Mouse (Mus musculus) heart, embryonic 14.5 days (tissue): Measurements from ENCODE around the gene Rbks. TPM values are rescaled to one million over a fixed set of nuclear protein-coding genes. Genes with fewer than 3 reads are reported as not detected.

Experiments
- ATAC-seq: fragments of 200-750 bp; cut with Nextera tagmentation; 2 replicates; pipeline ENCODE4 v1.8.0; 2017; ENCODE audit warnings: low read depth, moderate TSS enrichment; ENCODE audit not compliant: insufficient number of reproducible peaks, insufficient read depth, low FRiP score
- H3K27ac ChIP-seq, 2 experiments: fragments of 200-500 bp in 1 of 2; fragments of 300-500 bp in 1 of 2; sonication (generic) in 1 of 2; replicated peaks in 1 of 2; 2 replicates each; pipeline ENCODE4 v1.5.1; 2012 to 2014; ENCODE audit warnings: low read depth in 2 of 2, low read length in 2 of 2, control low read depth in 1 of 2, mild to moderate bottlenecking in 1 of 2, mixed read lengths in 1 of 2; ENCODE audit not compliant: control insufficient read depth in 1 of 2, insufficient read depth in 1 of 2
- H3K27me3 ChIP-seq: fragments of 300-500 bp; sonication (generic); 2 replicates; pipeline ENCODE4 v1.6.1; 2014; ENCODE audit warnings: mild to moderate bottlenecking, low read length, control low read depth; ENCODE audit not compliant: control insufficient read depth, insufficient read depth
- H3K36me3 ChIP-seq: fragments of 300-500 bp; sonication (generic); 2 replicates; pipeline ENCODE4 v1.6.1; 2014; ENCODE audit warnings: mild to moderate bottlenecking, control low read depth, low read length, mixed read lengths; ENCODE audit not compliant: control insufficient read depth, insufficient read depth
- H3K4me1 ChIP-seq, 2 experiments: fragments of 200-500 bp in 1 of 2; fragments of 300-500 bp in 1 of 2; sonication (generic) in 1 of 2; 2 replicates each; pipeline ENCODE4 v1.6.1; 2012 to 2014; ENCODE audit warnings: low read length in 2 of 2, control low read depth in 1 of 2, mixed read lengths in 1 of 2; ENCODE audit not compliant: control insufficient read depth in 2 of 2, insufficient read depth in 2 of 2
- H3K4me2 ChIP-seq: fragments of 300-500 bp; sonication (generic); 2 replicates; pipeline ENCODE4 v1.6.1; 2014; ENCODE audit warnings: mild to moderate bottlenecking, low read length
- H3K4me3 ChIP-seq, 2 experiments: fragments of 200-500 bp in 1 of 2; fragments of 300-500 bp in 1 of 2; sonication (generic) in 1 of 2; 2 replicates each; pipeline ENCODE4 v1.5.1; 2012 to 2014; ENCODE audit warnings: low read length in 2 of 2, mild to moderate bottlenecking in 2 of 2, control low read depth in 1 of 2, low read depth in 1 of 2, moderate library complexity in 1 of 2; ENCODE audit not compliant: control insufficient read depth in 1 of 2, insufficient read depth in 1 of 2
- H3K9ac ChIP-seq: fragments of 300-500 bp; sonication (generic); 2 replicates; pipeline ENCODE4 v1.6.1; 2014; ENCODE audit warnings: mild to moderate bottlenecking, low read length
- H3K9me3 ChIP-seq: fragments of 300-500 bp; sonication (generic); 2 replicates; pipeline ENCODE4 v1.6.1; 2016; ENCODE audit warnings: low read length, control low read depth; ENCODE audit not compliant: control insufficient read depth
- WGBS: fragments of 180-500 bp; shearing (Covaris S2); extraction: QIAGEN DNeasy Blood & Tissue Kit; methylation state at CpG from one replicate; pipeline ENCODE4 v1.1.7; 2014; 5-methylcytosine and 5-hydroxymethylcytosine counted together
- polyA plus RNA-seq: library from polyadenylated mRNA; unstranded; fragments of >200 nt; fragmentation: Nextera tagmentation; extraction: Ambion mirVana; gene quantifications from 2 replicates; pipeline ENCODE4 v1.2.1, GENCODE M21; 2014

Gene Rbks
- polyA plus RNA-seq, 1 experiment from 2014 or later = 3.6 TPM

DNA sequence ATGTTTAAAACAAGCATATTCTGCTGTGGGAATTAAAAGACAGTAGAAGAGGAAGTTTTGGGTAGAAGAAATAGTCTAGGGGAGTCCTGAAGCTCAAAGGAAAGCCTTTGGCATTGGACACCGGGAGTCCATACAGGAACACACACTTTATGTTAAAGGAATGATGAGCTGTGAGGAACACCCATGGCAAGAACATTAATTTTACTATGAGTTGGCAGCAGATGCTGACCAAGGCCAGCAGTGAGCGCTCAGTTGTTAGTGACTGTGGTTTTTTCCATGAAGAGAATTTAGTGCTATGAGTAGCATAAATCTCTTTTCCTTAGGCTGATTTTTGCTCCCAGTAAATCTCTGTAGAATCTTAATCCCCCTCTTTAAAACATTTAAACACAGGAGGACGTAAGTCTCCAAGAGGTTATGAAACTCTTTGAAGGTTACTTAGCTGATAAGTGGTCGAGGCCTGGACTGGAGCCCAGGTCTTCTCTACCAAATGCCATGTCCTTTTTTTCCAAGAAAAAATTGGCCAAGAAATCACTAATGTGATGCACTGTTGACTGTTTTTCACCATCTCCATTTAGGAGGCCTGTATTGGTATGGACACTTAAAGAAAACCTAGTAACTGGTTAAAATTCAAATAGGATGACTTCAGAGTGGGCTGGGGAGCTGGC is 18.2 kb upstream of the Rbks start:
- Histone ChIP-seq H3K4me2 (no peak overlapping the region), H3K9ac (no peak overlapping the region), H3K4me3 (no peak overlapping the region), H3K36me3 (no peaks in the 10 kb centered on the region), H3K27ac (no peak overlapping the region), H3K27me3 (no peaks in the 10 kb centered on the region), H3K9me3 (no peaks in the 10 kb centered on the region), H3K4me1 (peaks cover 5 to 17% of the 10 kb centered on the region in 2 experiments; a peak in 3 of 4 replicates)
- WGBS = 60% methylated on average over 4 of the region's 4 CpGs
- no peak for ATAC-seq

DNA sequence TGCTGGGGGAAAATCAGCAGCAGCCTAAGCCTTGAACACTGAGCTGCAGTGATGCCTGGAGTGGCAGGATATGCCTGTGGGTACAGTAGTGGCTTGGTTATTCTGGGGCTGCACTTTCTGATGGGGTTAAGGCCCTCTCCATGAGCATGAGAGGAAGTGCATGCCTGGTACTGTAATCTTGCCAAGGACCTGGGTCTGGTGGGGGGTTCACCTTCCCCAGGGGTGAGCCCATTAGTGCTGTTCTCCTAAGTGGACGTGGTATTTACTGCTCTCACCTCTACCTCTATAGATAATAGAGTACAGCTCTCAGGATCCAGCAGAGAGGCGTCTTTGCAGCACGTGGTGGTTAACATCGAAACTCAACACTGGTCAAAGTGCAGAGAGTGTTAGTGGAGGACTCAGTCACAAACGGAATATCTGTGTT is 16.4 kb upstream of the Rbks start:
- no peak overlapping the region for H3K4me3 ChIP-seq
- H3K27ac ChIP-seq = no peak overlapping the region
- WGBS = 27% methylated on average over 5 of the region's 5 CpGs
- no peaks in the 10 kb centered on the region for H3K9me3 ChIP-seq
- no peak for ATAC-seq
- no peak overlapping the region for H3K4me2 ChIP-seq
- peaks cover 5 to 17% of the 10 kb centered on the region in 2 experiments; a peak in 3 of 4 replicates for H3K4me1 ChIP-seq
- no peak overlapping the region for H3K9ac ChIP-seq
- H3K27me3 ChIP-seq = no peaks in the 10 kb centered on the region
- no peaks in the 10 kb centered on the region for H3K36me3 ChIP-seq

DNA sequence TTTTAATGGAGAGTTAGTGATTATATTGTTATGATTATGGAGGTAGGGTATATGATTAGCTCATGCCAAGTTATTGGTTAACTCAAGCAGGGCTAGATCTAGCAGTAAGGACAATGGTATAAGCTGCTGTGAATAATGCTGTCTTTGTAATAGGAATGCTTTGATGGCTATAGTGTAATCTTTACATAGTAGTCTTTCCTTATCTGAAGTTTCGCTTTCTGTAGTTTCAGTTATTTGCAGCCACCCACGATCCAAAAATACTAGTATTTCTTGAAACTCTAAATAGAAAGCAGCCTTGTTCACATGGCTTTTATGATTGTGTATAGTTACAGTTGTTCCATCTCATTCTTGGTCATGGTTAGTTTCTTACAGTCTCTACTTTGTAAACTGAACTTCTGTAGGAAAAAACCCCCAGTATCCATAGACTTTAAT is 15.9 kb upstream of the Rbks start:
- H3K9ac ChIP-seq = no peak overlapping the region
- no peaks in the 10 kb centered on the region for H3K9me3 ChIP-seq
- ATAC-seq = no peak
- H3K36me3 ChIP-seq = no peaks in the 10 kb centered on the region
- H3K4me3 ChIP-seq = no peak overlapping the region
- no peak overlapping the region for H3K4me2 ChIP-seq
- 75% methylated on average over 2 of the region's 2 CpGs for WGBS
- H3K27me3 ChIP-seq = no peaks in the 10 kb centered on the region
- no peak overlapping the region for H3K27ac ChIP-seq
- peaks cover 5 to 17% of the 10 kb centered on the region in 2 experiments; a peak in 3 of 4 replicates for H3K4me1 ChIP-seq

DNA sequence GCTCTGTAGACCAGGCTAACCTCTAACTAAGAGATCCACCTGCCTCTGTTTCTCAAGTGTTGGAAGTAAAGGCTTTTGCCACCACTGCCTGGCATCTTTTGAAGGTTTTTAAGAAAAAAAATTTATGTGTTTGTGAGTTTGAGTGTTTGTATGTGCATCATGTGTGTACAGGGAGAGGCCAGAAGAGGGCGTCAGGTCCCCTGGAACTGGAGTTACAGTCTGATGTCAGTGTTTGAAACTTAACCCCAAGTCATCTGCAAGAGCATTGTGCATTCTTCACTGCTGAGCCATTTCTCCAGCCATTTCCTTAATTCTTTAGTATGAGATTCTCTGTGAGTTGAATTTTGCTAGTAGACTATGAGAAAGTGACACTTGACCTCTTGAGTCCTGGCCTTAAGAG is 12.0 kb upstream of the Rbks start:
- no peak overlapping the region for H3K4me3 ChIP-seq
- H3K4me2 ChIP-seq = no peak overlapping the region
- H3K9ac ChIP-seq = no peak overlapping the region
- peaks cover 5 to 12% of the 10 kb centered on the region in 2 experiments; a peak in 3 of 4 replicates for H3K4me1 ChIP-seq
- H3K36me3 ChIP-seq = peaks cover 7% of the 10 kb centered on the region; the same call in 1 of the 2 replicates
- no peak overlapping the region for H3K27ac ChIP-seq
- no peaks in the 10 kb centered on the region for H3K27me3 ChIP-seq
- WGBS = 82% methylated on average over 1 of the region's 1 CpGs
- no peak for ATAC-seq
- no peaks in the 10 kb centered on the region for H3K9me3 ChIP-seq

DNA sequence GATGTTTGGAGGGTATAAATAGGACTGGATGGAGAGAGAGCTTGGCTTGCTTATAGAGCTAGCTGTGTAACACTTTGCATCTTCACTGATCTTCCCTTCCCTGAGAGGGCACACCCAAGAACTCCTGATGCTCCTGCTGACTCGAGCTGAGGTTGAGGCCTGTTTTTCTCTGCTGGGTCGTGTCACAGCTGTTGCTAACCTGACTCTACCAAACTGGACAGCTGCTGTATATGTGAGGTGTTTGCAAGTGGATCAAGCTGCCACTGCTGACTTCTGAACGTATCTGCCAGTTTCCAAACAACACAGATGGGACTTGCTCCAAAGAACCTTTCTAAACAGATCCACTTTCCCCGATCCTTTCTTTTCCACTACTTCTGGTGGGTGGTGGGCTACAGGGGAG is 9.4 kb upstream of the Rbks start:
- H3K4me1 ChIP-seq = no peaks in the 10 kb centered on the region
- H3K9me3 ChIP-seq = no peaks in the 10 kb centered on the region
- ATAC-seq = no peak
- no peak overlapping the region for H3K4me3 ChIP-seq
- no peaks in the 10 kb centered on the region for H3K27me3 ChIP-seq
- H3K27ac ChIP-seq = no peak overlapping the region
- H3K9ac ChIP-seq = no peak overlapping the region
- peaks cover 30% of the 10 kb centered on the region for H3K36me3 ChIP-seq
- no peak overlapping the region for H3K4me2 ChIP-seq
- WGBS = 79% methylated on average over 4 of the region's 4 CpGs

DNA sequence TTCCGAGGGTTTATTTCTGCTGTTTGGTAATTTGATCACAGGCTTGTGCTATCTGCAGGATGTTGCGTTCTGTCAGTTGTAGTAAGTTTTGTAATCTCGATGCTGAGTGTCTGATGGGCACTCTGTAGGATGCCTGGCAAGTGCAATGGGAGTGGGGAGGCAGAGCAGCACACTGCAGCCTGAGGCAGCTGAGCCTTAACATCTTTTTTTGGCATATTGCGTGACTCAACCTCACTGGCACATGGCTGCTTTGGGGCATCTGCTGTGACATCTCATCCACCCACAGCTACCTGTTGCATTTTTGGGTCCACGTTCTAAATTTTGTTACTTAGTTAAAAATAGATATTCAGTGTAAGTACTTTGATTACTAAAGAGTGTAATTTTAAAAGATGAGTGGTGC is 7.5 kb upstream of the Rbks start:
- Histone ChIP-seq H3K27ac (no peak overlapping the region), H3K9ac (no peak overlapping the region), H3K9me3 (no peaks in the 10 kb centered on the region), H3K4me2 (no peak overlapping the region), H3K4me3 (no peak overlapping the region), H3K4me1 (no peaks in the 10 kb centered on the region), H3K27me3 (no peaks in the 10 kb centered on the region), H3K36me3 (peaks cover 34% of the 10 kb centered on the region)
- ATAC-seq = no peak
- WGBS = 77% methylated on average over 5 of the region's 5 CpGs

DNA sequence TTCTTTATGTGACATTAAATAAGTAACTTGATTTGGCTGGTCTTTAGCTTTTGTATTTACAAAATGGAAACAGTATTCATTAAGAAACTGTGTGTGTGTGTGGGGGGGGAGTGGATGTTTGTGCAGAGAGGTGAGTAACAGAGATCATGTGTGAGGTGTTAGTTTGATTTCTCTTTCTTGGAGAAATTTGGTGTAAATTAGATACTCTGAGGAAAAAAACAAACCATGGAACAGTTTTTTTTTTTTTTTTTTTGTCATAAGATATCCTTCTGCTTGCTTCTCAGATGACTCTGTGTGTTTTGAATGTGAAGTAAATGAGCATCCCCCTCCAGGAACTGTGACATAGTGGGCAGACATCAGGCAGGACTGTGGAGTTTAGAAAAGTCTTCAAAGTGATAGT is 2.0 kb upstream of the Rbks start:
- no peak for ATAC-seq
- Histone ChIP-seq H3K4me3 (no peak overlapping the region), H3K27me3 (no peaks in the 10 kb centered on the region), H3K9ac (no peak overlapping the region), H3K27ac (no peak overlapping the region), H3K9me3 (no peaks in the 10 kb centered on the region), H3K4me1 (peaks cover 2 to 6% of the 10 kb centered on the region in 2 experiments; a peak in 3 of 4 replicates), H3K4me2 (0 out of 2 replicates have a peak overlapping the region, but pooled peaks have one; percentile 79), H3K36me3 (peaks cover 26% of the 10 kb centered on the region)

DNA sequence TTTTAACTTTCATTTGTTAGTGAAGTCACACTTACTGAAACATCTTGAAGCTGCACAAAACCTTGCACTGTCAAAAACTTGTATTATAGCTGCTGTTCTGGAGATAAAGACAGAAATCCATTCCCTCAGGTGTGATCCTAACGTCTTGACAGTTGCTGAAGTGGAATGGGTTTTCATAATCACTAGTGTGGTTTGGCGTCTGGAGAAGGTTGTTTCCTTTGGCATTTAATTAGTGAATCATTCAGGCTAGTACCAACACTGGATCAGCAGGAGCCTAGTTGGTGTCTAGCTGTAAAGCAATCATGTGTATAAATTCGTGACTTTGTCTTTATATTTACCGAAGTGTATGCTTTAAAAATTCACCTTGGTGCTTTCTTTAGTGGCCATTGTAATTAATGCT is 1.5 kb upstream of the Rbks start:
- 54% methylated on average over 4 of the region's 4 CpGs for WGBS

More for the DNA sequence above, 1.5 kb upstream of the Rbks start:
- no peaks in the 10 kb centered on the region for H3K9me3 ChIP-seq
- H3K9ac ChIP-seq = no peak overlapping the region
- no peaks in the 10 kb centered on the region for H3K27me3 ChIP-seq
- H3K4me1 ChIP-seq = peaks cover 2 to 6% of the 10 kb centered on the region in 2 experiments; a peak in 3 of 4 replicates
- peaks cover 22% of the 10 kb centered on the region for H3K36me3 ChIP-seq
- no peak for ATAC-seq
- no peak overlapping the region for H3K4me3 ChIP-seq
- 0 out of 4 replicates have a peak overlapping the region, but pooled peaks of 1 of the 2 experiments have one; percentile 41 for H3K27ac ChIP-seq
- H3K4me2 ChIP-seq = peak overlapping the region; percentile 79
